Mouse (Mus musculus) stomach, embryonic 14.5 days (tissue): ENCODE measurements around the gene Olfr1212. TPM values are rescaled to one million over a fixed set of nuclear protein-coding genes. Genes with fewer than 3 reads are reported as not detected.

Experiments used
- ATAC-seq: fragments of 200-750 bp; cut with Nextera tagmentation; 2 replicates; pipeline ENCODE4 v1.8.0; 2017; ENCODE audit warnings: low read depth, moderate TSS enrichment; ENCODE audit not compliant: insufficient number of reproducible peaks, insufficient read depth, low FRiP score
- H3K27ac ChIP-seq: fragments of 300-500 bp; sonication (generic); 2 replicates; pipeline ENCODE4 v1.5.1; 2014; ENCODE audit warnings: mild to moderate bottlenecking, low read length, moderate library complexity, mixed read lengths
- H3K27me3 ChIP-seq: fragments of 300-500 bp; sonication (generic); 2 replicates; pipeline ENCODE4 v1.6.1; 2014; ENCODE audit warnings: low read length, control low read depth, mixed read lengths; ENCODE audit not compliant: control insufficient read depth, insufficient read depth
- H3K36me3 ChIP-seq: fragments of 300-500 bp; sonication (generic); 2 replicates; pipeline ENCODE4 v1.6.1; 2014; ENCODE audit warnings: mild to moderate bottlenecking, control low read depth, low read length, moderate library complexity, mixed read lengths; ENCODE audit not compliant: control insufficient read depth, insufficient read depth
- H3K4me1 ChIP-seq: fragments of 300-500 bp; sonication (generic); 2 replicates; pipeline ENCODE4 v1.6.1; 2014; ENCODE audit warnings: low read length, control low read depth, mixed read lengths; ENCODE audit not compliant: control insufficient read depth, insufficient read depth
- H3K4me2 ChIP-seq: fragments of 300-500 bp; sonication (generic); replicated peaks from 2 replicates; pipeline ENCODE4 v1.6.1; 2014; ENCODE audit warnings: low read depth, low read length, control low read depth
- H3K4me3 ChIP-seq: fragments of 300-500 bp; sonication (generic); 2 replicates; pipeline ENCODE4 v1.5.1; 2014; ENCODE audit warnings: low read depth, low read length, control low read depth
- H3K9ac ChIP-seq: fragments of 300-500 bp; sonication (generic); replicated peaks from 2 replicates; pipeline ENCODE4 v1.6.1; 2014; ENCODE audit warnings: low read depth, mild to moderate bottlenecking, control low read depth, low read length, moderate library complexity, mixed read lengths
- H3K9me3 ChIP-seq: fragments of 300-500 bp; sonication (generic); 2 replicates; pipeline ENCODE4 v1.6.1; 2016; ENCODE audit warnings: low read depth, low read length, control low read depth; ENCODE audit not compliant: control insufficient read depth
- WGBS: fragments of 180-500 bp; shearing (Covaris S2); extraction: QIAGEN DNeasy Blood & Tissue Kit; methylation state at CpG from one replicate; pipeline ENCODE4 v1.1.7; 2014; 5-methylcytosine and 5-hydroxymethylcytosine counted together
- polyA plus RNA-seq: library from polyadenylated mRNA; unstranded; fragments of >200 nt; fragmentation: Nextera tagmentation; extraction: Ambion mirVana; gene quantifications from 2 replicates; pipeline ENCODE4 v1.2.1, GENCODE M21; 2014

The Olfr1212 gene
- not detected in 2 replicates for polyA plus RNA-seq

GRCm38 (mm10) chr2:88953669-88954068 is at the start of gene Olfr1212:
Gene Olfr1212, plus strand, starts transcription at chr2:88953969.
- no peaks in the 10 kb centered on the region for H3K27me3 ChIP-seq
- no peak within 1 kb of the TSS for H3K4me3 ChIP-seq
- no peak within 1 kb of the TSS for H3K9ac ChIP-seq
- H3K27ac ChIP-seq = no peak within 1 kb of the TSS
- H3K36me3 ChIP-seq = no peaks in the 10 kb centered on the region
- no peaks in the 10 kb centered on the region for H3K4me1 ChIP-seq
- no peak for ATAC-seq
- no peak within 1 kb of the TSS for H3K4me2 ChIP-seq
- no peaks in the 10 kb centered on the region for H3K9me3 ChIP-seq

- Histone ChIP-seq H3K4me1 (no peaks in the 10 kb centered on the region), H3K27ac (no peak within 1 kb of the TSS), H3K4me2 (no peak within 1 kb of the TSS), H3K36me3 (no peaks in the 10 kb centered on the region), H3K9me3 (no peaks in the 10 kb centered on the region), H3K9ac (no peak within 1 kb of the TSS), H3K27me3 (no peaks in the 10 kb centered on the region), H3K4me3 (no peak within 1 kb of the TSS)
- WGBS = 91% methylated on average over 3 of the region's 3 CpGs
- no peak for ATAC-seq
Observed at GRCm38 (mm10) chr2:88915057-88915456, 38.7 kb upstream of the Olfr1212 start, which contains the start of gene Olfr1209. Gene Olfr1209, minus strand, starts transcription at chr2:88915157.

- no peak for ATAC-seq
- H3K4me1 ChIP-seq = no peaks in the 10 kb centered on the region
- WGBS = 80% methylated on average over 1 of the region's 1 CpGs
- H3K27me3 ChIP-seq = no peaks in the 10 kb centered on the region
- H3K4me2 ChIP-seq = no peak within 1 kb of the TSS
- H3K9ac ChIP-seq = no peak within 1 kb of the TSS
- no peaks in the 10 kb centered on the region for H3K9me3 ChIP-seq
- no peak within 1 kb of the TSS for H3K27ac ChIP-seq
- H3K36me3 ChIP-seq = no peaks in the 10 kb centered on the region
- no peak within 1 kb of the TSS for H3K4me3 ChIP-seq
Observed at GRCm38 (mm10) chr2:88938011-88938410, 15.8 kb upstream of the Olfr1212 start, which contains the start of gene Olfr1211. Gene Olfr1211, minus strand, starts transcription at chr2:88938111.

- H3K36me3 ChIP-seq = no peaks in the 10 kb centered on the region
- no peaks in the 10 kb centered on the region for H3K4me1 ChIP-seq
Observed at GRCm38 (mm10) chr2:88980181-88980580, 26.4 kb downstream of the Olfr1212 start, which contains the start of gene Gm13762. Gene Gm13762, minus strand, starts transcription at chr2:88980281.

DNA sequence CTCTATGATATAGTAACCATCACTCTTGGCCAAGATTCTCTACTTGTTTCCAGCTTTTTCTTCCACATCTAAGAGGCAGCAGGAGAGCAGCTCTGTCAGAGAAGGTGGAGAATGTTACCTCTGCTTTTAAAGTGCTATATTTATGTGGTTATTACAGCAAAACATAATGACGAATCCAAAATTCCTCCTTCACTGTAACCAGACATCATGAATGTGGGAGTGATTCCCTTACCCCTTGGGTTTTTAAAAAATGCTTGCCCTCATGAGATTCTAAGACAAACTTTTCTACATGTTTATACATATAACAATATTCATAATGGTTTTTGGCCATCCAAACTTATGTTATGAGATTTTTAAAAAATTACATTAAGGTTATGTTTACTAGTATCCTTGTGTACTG is 38.8 kb downstream of the Olfr1212 start, which contains the start of gene Olfr1214:
Olfr1214 (minus strand) TSS at position 101 of the 400 bp plus-strand sequence.
- WGBS = 63% methylated on average over 1 of the region's 1 CpGs
- H3K4me3 ChIP-seq = no peak within 1 kb of the TSS
- no peak for ATAC-seq
- no peaks in the 10 kb centered on the region for H3K9me3 ChIP-seq
- H3K9ac ChIP-seq = no peak within 1 kb of the TSS
- H3K27me3 ChIP-seq = no peaks in the 10 kb centered on the region
- H3K27ac ChIP-seq = no peak within 1 kb of the TSS
- no peaks in the 10 kb centered on the region for H3K36me3 ChIP-seq
- no peaks in the 10 kb centered on the region for H3K4me1 ChIP-seq
- H3K4me2 ChIP-seq = no peak within 1 kb of the TSS

More at GRCm38 (mm10) chr2:88980181-88980580, 26.4 kb downstream of the Olfr1212 start, which contains the start of gene Gm13762:
- Histone ChIP-seq H3K27me3 (no peaks in the 10 kb centered on the region), H3K9me3 (no peaks in the 10 kb centered on the region), H3K9ac (no peak within 1 kb of the TSS), H3K4me3 (no peak within 1 kb of the TSS), H3K27ac (no peak within 1 kb of the TSS), H3K4me2 (no peak within 1 kb of the TSS)
- 84% methylated on average over 1 of the region's 1 CpGs for WGBS
- ATAC-seq = no peak

DNA sequence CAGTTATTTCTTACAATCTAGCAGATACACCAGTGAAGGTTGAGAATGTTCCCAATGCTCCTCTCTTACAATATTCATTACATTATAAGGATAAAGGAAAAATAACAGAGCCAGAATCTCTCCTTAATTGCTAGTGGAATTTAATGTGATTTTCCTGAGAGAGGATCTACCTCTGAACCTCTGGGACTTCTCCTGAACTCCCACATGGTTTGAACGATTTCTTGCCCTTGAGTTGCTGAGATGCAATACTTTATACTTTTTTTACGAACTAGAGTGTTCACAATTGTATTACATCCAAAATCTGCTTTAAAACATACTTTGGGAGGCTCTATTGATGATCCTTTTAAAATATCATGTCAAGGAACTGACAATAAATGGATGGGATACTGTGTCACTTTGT is 53.1 kb downstream of the Olfr1212 start, which contains the start of gene Olfr1215:
Olfr1215 (minus strand) TSS at position 101 of the 400 bp plus-strand sequence.
- Histone ChIP-seq H3K4me2 (no peak within 1 kb of the TSS), H3K36me3 (no peaks in the 10 kb centered on the region), H3K4me1 (no peaks in the 10 kb centered on the region), H3K27ac (no peak within 1 kb of the TSS), H3K27me3 (no peaks in the 10 kb centered on the region), H3K9ac (no peak within 1 kb of the TSS), H3K4me3 (no peak within 1 kb of the TSS), H3K9me3 (no peaks in the 10 kb centered on the region)
- ATAC-seq = no peak
- WGBS = 75% methylated on average over 2 of the region's 2 CpGs

Other genes with a start within 250 kb of the Olfr1212 start
- gene Olfr1196, start 249.4 kb upstream of the Olfr1212 start, polyA plus RNA-seq = not detected in 2 replicates
- gene Olfr1197, start 221.6 kb upstream of the Olfr1212 start, polyA plus RNA-seq = not detected in 2 replicates
- not detected in 2 replicates for gene Olfr1198, start 202.6 kb upstream of the Olfr1212 start, polyA plus RNA-seq
- not detected in 2 replicates for gene Olfr1199, start 193.5 kb upstream of the Olfr1212 start, polyA plus RNA-seq
- not detected in 2 replicates for gene Olfr1200, start 183.5 kb upstream of the Olfr1212 start, polyA plus RNA-seq
- not detected in 2 replicates for gene Olfr1201, start 160.9 kb upstream of the Olfr1212 start, polyA plus RNA-seq
- not detected in 2 replicates for gene Olfr1202, start 139.5 kb upstream of the Olfr1212 start, polyA plus RNA-seq
- gene Olfr1205, start 124.2 kb upstream of the Olfr1212 start, polyA plus RNA-seq = not detected in 2 replicates
- gene Olfr1204, start 104.7 kb upstream of the Olfr1212 start, polyA plus RNA-seq = not detected in 2 replicates
- not detected in 2 replicates for gene Olfr1206, start 90.7 kb upstream of the Olfr1212 start, polyA plus RNA-seq
- not detected in 2 replicates for gene Olfr1208, start 51.7 kb upstream of the Olfr1212 start, polyA plus RNA-seq
- gene Olfr1209, start 38.8 kb upstream of the Olfr1212 start, polyA plus RNA-seq = not detected in 2 replicates
- gene Olfr1211, start 15.9 kb upstream of the Olfr1212 start, polyA plus RNA-seq = not detected in 2 replicates
- gene Gm13762, start 26.3 kb downstream of the Olfr1212 start, polyA plus RNA-seq = not detected in 2 replicates
- not detected in 2 replicates for gene Olfr1214, start 38.7 kb downstream of the Olfr1212 start, polyA plus RNA-seq
- not detected in 2 replicates for gene Olfr1215, start 53.0 kb downstream of the Olfr1212 start, polyA plus RNA-seq
- gene Olfr1216, start 64.4 kb downstream of the Olfr1212 start, polyA plus RNA-seq = not detected in 2 replicates
- not detected in 2 replicates for gene Olfr1217, start 78.1 kb downstream of the Olfr1212 start, polyA plus RNA-seq
- gene Olfr1218, start 107.2 kb downstream of the Olfr1212 start, polyA plus RNA-seq = not detected in 2 replicates
- not detected in 2 replicates for gene Olfr1219, start 129.5 kb downstream of the Olfr1212 start, polyA plus RNA-seq
- not detected in 2 replicates for gene Olfr1220, start 152.9 kb downstream of the Olfr1212 start, polyA plus RNA-seq
- gene Olfr1221, start 163.3 kb downstream of the Olfr1212 start, polyA plus RNA-seq = not detected in 2 replicates
- gene Olfr1222, start 179.1 kb downstream of the Olfr1212 start, polyA plus RNA-seq = not detected in 2 replicates
- gene Olfr1223, start 197.6 kb downstream of the Olfr1212 start, polyA plus RNA-seq = not detected in 2 replicates
- not detected in 2 replicates for gene Olfr1224-ps1, start 210.1 kb downstream of the Olfr1212 start, polyA plus RNA-seq
- not detected in 2 replicates for gene Olfr1225, start 220.7 kb downstream of the Olfr1212 start, polyA plus RNA-seq
- gene Olfr1226, start 246.1 kb downstream of the Olfr1212 start, polyA plus RNA-seq = not detected in 2 replicates